Mouse (Mus musculus) megakaryocyte, adult 5-6 weeks (primary cell): ENCODE data around the gene Pisd. TPM values are rescaled to one million over a fixed set of nuclear protein-coding genes. Genes with fewer than 3 reads are reported as not detected.

ENCODE experiments used
- ATAC-seq: 2 replicates; pipeline ENCODE4 v1.8.0; 2016; ENCODE audit warnings: mild to moderate bottlenecking, inconsistent platforms; ENCODE audit not compliant: poor library complexity, severe bottlenecking
- total RNA-seq, 2 experiments: library from RNA; stranded (forward) in 1 of 2; stranded (reverse) in 1 of 2; fragments of 153-499, 151-499 nt in 1 of 2; fragments of 221-1000, 200-1000 nt in 1 of 2; gene quantifications; 2 replicates each; pipeline versions ENCODE4 v1.2.3 to v1.2.4; 2015 to 2017

The Pisd gene
- total RNA-seq, 2 experiments from 2014 or later: 51.6 to 69.5 TPM

DNA sequence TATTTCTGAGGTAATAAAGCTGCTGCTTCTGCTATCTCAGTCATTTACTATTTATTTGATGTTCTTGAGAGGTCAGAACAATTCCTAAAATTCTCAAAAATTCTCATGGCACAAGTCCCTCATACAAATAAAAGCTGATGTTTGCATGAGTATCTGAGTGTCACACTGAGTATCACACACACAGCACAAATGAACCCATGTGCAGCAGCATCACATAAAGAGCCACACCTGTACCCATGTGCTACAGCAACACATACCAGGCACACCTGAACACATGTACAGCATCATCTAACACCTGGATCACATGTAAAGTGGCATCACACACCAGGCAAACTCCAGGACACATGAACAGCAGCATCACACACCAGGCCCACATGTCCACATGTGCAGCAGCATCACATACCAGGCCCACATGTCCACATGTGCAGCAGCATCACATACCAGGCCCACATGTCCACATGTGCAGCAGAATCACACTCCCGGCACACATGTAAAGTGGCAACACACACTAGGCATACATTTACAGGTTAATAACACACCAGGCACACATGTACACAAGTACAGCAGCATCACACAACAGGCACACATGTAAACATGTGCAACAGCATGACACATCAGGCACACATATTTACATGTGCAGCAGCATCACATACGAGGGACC is 72.3 kb downstream of the Pisd start:
- ATAC-seq: no peak; the same call in 1 of the 2 replicates

DNA sequence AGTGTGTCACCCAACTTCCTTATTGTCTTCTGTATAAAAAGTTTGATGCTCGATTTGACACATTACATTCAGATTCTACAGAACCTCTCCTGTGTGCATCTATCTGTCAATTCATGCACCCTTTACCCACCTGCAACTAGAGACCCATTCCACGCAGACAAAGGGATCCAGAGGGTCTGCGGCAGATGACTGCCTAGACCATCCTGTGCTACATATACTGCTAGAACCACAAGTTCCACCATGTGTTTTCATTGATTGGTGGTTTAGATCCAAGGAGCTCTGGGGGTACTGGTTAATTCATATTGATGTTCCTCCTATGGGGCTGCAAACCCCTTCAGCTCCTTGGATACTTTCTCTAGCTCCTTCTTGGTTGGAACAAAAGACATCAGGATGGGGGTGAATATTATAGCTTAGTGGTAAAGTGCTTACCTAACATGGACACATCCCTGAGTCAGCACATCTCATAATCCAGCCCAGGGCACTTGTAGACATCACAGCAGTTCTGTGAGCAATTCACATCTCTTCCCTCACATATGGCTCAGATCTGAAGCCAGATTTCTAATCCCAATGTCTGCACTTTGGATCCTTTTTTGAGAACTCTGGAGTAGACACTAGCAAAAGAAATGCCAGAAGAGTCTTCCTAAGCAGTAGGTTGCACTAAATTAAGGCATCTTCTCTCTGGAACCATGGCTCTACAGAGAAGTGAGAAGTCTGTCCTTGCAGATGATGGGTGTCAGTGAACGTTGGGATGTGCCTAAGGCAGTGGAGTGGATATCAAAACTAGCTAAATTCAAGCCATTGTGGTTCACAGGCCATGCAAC is 73.0 kb downstream of the Pisd start:
- no peak for ATAC-seq

DNA sequence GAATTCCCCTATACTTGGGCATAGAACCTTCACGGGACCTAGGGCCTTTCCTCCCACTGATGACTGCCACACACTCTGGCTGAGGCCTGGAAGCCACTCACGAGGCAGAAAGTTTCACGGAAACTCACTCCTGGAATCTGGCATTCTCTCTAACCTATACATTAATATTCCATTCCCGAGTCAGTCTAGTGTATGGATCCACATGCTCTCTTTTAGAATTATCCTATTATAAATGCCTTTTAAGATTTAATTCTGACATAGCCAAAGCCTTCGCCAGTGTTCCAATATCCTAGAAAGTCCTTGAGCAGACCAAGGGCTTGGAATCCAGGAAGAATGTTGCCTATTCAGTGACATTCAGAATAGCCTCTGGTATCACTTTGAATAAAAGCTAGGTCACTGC is 74.0 kb downstream of the Pisd start:
- no peak for ATAC-seq

DNA sequence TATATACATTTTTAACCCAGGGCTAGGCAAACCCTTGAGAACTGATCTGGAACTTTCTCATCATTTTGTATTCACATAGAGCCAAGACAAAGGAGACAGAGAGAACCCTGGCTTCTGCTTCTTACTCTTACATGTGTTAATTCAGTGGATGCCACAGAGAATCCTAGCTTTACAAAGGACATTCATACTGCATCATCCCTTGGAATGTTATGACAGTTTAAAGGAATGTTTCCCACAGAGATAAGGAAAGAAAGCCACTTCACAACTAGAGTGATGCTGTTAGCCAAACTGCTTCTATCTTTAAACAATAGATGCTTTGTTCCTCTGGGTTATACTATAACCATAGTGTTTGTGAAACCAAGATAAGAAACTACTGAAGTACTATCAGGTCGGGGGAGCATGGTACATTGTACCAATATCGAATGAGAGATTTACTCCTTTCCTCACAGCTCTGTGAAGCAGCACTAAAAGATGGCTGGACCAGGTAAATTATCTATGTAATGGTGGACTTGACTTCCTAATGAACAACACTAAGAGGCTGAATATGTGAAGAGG is 79.1 kb downstream of the Pisd start:
- ATAC-seq: no peak

DNA sequence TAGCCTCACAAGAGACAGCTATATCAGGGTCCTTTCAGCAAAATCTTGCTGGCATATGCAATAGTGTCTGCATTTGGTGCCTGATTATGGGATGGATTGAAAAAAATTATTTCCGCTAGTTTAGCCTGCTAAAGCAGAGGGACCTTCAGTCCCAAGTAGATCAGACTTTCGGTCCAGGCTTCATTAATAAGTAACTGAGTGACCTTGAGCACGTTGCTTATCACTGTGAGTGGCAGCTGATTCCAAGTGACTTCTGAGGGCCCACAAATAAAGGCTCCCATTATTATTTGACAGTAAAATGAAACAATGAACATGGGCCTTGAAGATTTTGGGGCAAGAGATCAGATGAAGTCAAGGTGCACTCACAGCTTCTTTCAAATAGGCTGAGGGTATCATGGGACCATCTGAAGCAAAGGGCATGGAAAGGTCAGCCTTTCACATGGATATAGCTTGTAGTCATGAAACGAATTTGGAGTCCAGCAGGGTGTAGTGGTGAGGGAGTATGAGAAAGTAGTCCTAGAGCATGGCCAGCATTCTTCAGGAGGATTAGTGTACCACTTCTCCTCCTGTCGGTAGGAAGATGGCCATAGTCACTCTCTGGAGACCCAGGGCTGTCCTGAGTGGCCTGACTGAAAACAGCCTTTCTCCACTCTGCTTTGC is 88.1 kb downstream of the Pisd start:
- ATAC-seq: no peak

DNA sequence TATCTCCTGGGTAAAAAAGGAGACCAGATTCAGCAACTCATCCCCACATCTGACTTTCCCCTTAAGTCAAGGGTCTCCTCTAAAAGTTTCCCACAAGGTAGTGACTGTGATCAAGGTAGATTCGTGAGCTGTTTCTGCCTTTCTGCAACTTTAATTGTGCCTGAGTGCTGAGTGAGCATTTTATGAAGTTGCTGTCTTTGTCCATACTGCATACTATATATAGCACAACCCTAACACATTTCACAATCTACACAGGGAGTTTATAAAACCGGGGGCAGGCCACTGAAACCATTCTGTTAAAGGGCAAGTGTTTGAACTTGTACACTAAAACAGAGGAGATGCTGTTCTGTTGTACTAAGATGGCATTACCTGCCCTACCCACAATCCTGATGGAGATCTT is 92.0 kb downstream of the Pisd start:
- ATAC-seq: no peak

Other genes with a start within 250 kb of the Pisd start
- gene Yes1, start 174.5 kb downstream of the Pisd start, total RNA-seq (2015): 0.48 and 1.1 TPM in 2 replicates
- 0.04 and 0.94 TPM in 2 replicates for gene Yes1, start 174.5 kb downstream of the Pisd start, total RNA-seq (2017)
- gene Gm20671, start 41.5 kb upstream of the Pisd start, total RNA-seq (2015): not detected in 2 replicates
- 1.2 TPM in 1 of 2 replicates, not detected in the other for gene Gm20671, start 41.5 kb upstream of the Pisd start, total RNA-seq (2017)
- 30.9 and 34.4 TPM in 2 replicates for gene Prr14l, start 68.6 kb upstream of the Pisd start, total RNA-seq (2015)
- 27.7 and 48.4 TPM in 2 replicates for gene Prr14l, start 68.6 kb upstream of the Pisd start, total RNA-seq (2017)
- 23.2 and 27.1 TPM in 2 replicates for gene Depdc5, start 78.1 kb upstream of the Pisd start, total RNA-seq (2015)
- 25.9 and 27.7 TPM in 2 replicates for gene Depdc5, start 78.1 kb upstream of the Pisd start, total RNA-seq (2017)
- 353 and 377 TPM in 2 replicates for gene Ywhah, start 233.2 kb upstream of the Pisd start, total RNA-seq (2015)
- gene Ywhah, start 233.2 kb upstream of the Pisd start, total RNA-seq (2017): 210 and 213 TPM in 2 replicates